Mouse (Mus musculus): ENCODE measurements around the gene 4930452B06Rik. TPM values are rescaled to one million over a fixed set of nuclear protein-coding genes. Genes with fewer than 3 reads are reported as not detected.

4930452B06Rik gene
- total and polyA plus RNA-seq, 2 experiments: 0.77 to 1.8 TPM

DNA sequence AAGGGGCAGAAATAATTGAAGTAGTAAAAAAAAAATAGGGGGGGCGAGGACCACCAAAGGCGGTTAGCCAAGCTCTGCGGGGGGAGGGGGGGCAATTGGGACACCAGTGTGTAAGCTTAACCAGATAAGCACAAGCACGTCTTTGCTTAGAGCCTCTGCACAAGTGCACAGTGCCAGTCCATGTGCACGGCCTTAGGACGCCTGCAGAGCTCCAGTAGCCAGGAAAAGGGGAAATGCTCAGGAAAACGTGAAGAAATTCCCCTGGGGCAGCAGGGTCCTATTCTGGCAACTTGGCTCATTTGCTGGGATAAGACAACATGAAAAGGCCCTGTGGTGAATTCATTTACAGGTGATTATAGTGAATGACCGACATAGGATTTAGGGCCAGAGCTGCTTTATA is 188.7 kb downstream of the 4930452B06Rik start:
- WGBS: 89% methylated on average over 8 of the region's 8 CpGs
- Histone ChIP-seq H3K4me1 (ENCODE audit: control insufficient read depth, insufficient read depth, low read length) (no peaks in the 10 kb centered on the region), H3K4me3 (ENCODE audit: insufficient read depth, low read depth, low read length) (no peak overlapping the region), H3K27ac (replicated peaks; ENCODE audit: insufficient read depth, low read depth, low read length) (no peak overlapping the region), H3K36me3 (ENCODE audit: control insufficient read depth, insufficient read depth, low read length) (no peaks in the 10 kb centered on the region), H3K27me3 (ENCODE audit: control insufficient read depth, insufficient read depth, low read length) (no peaks in the 10 kb centered on the region), H3K79me2 (ENCODE audit: control insufficient read depth, insufficient read depth, low read length) (no peaks in the 10 kb centered on the region), H3K9ac (ENCODE audit: low read depth, low read length) (no peak overlapping the region)
- no peak for DNase-seq (ENCODE audit: extremely low read depth, low read depth, low spot score)
- TF ChIP-seq POLR2A (IDR thresholded peaks at IDR 0.05; ENCODE audit: extremely low read depth, insufficient read depth, low read length) (no peak), CTCF (IDR thresholded peaks at IDR 0.05; ENCODE audit: low read depth, low read length) (no peak)

DNA sequence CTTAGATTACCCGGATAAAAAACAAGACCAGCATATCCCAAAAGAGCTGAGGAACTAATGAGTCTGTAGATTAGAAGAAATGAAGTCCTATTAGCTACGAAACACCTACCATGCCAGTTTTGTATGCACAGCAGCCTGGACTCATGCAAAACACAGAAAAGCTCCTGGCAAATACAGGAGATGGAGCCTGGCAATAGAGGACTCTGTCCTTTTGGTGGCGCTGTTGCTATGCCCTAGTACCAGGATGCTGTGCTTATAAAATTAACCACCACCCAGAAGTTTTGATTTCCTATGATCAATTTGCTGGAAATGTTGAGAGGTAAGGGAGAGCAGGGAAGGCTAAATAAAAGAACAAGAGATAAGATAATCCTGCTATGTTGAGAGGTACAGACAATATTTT is 189.4 kb downstream of the 4930452B06Rik start:
- Histone ChIP-seq H3K27ac (replicated peaks; ENCODE audit: insufficient read depth, low read depth, low read length) (no peak overlapping the region), H3K36me3 (ENCODE audit: control insufficient read depth, insufficient read depth, low read length) (no peaks in the 10 kb centered on the region), H3K27me3 (ENCODE audit: control insufficient read depth, insufficient read depth, low read length) (no peaks in the 10 kb centered on the region), H3K4me3 (ENCODE audit: insufficient read depth, low read depth, low read length) (no peak overlapping the region), H3K9ac (ENCODE audit: low read depth, low read length) (no peak overlapping the region), H3K79me2 (ENCODE audit: control insufficient read depth, insufficient read depth, low read length) (no peaks in the 10 kb centered on the region), H3K4me1 (ENCODE audit: control insufficient read depth, insufficient read depth, low read length) (no peaks in the 10 kb centered on the region)
- no peak for DNase-seq (ENCODE audit: extremely low read depth, low read depth, low spot score)
- 62% methylated on average over 3 of the region's 3 CpGs for WGBS
- TF ChIP-seq CTCF (IDR thresholded peaks at IDR 0.05; ENCODE audit: low read depth, low read length): no peak
- TF ChIP-seq POLR2A (IDR thresholded peaks at IDR 0.05; ENCODE audit: extremely low read depth, insufficient read depth, low read length): no peak

DNA sequence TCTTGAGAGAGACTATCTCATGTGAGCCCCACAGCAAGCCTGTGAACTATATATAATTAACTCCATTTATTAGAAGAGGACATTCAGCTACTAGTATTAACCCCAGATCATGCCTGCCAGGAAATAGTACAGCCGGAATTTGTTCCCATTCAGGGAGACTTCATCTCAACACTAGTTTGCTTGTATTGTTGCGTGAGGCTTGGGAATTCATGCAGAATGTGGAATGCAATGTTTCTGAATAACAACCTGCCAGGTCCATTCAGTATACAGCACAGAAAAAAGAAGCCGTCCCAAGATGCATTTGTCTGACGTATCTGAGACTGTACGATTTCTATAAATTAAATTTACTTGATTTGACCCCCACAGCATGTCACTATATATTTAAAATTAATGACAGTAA is 190.2 kb downstream of the 4930452B06Rik start:
- Histone ChIP-seq H3K9ac (ENCODE audit: low read depth, low read length) (no peak overlapping the region), H3K4me1 (ENCODE audit: control insufficient read depth, insufficient read depth, low read length) (no peaks in the 10 kb centered on the region), H3K79me2 (ENCODE audit: control insufficient read depth, insufficient read depth, low read length) (no peaks in the 10 kb centered on the region), H3K36me3 (ENCODE audit: control insufficient read depth, insufficient read depth, low read length) (no peaks in the 10 kb centered on the region), H3K27me3 (ENCODE audit: control insufficient read depth, insufficient read depth, low read length) (no peaks in the 10 kb centered on the region), H3K4me3 (ENCODE audit: insufficient read depth, low read depth, low read length) (no peak overlapping the region), H3K27ac (replicated peaks; ENCODE audit: insufficient read depth, low read depth, low read length) (no peak overlapping the region)
- no peak for DNase-seq (ENCODE audit: extremely low read depth, low read depth, low spot score)
- TF ChIP-seq CTCF (IDR thresholded peaks at IDR 0.05; ENCODE audit: low read depth, low read length) (no peak), POLR2A (IDR thresholded peaks at IDR 0.05; ENCODE audit: extremely low read depth, insufficient read depth, low read length) (no peak)
- WGBS: 93% methylated on average over 5 of the region's 5 CpGs

DNA sequence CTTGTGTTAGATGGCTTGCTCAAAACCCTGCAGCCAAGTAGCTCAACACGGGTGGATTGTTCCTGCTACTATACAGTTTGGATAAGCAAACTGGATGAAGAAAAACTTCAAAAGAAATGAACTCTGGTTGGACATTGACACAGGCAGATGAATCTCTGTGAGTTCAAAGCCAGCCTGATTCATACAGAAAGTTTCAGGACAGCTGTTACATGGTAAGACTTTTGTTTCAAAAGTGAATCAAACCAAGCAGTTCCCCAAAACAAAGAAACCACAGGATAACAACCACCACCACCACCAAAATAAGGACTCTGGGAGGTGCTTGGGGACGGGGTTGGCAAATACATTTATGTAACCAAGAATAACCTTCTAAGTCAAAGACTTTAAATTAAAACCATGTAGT is 193.2 kb downstream of the 4930452B06Rik start:
- H3K4me1 ChIP-seq (ENCODE audit: control insufficient read depth, insufficient read depth, low read length): no peaks in the 10 kb centered on the region
- no peak overlapping the region for H3K4me3 ChIP-seq (ENCODE audit: insufficient read depth, low read depth, low read length)
- DNase-seq (ENCODE audit: extremely low read depth, low read depth, low spot score): no peak
- H3K27ac ChIP-seq (replicated peaks; ENCODE audit: insufficient read depth, low read depth, low read length): no peak overlapping the region
- no peak overlapping the region for H3K9ac ChIP-seq (ENCODE audit: low read depth, low read length)
- no peaks in the 10 kb centered on the region for H3K79me2 ChIP-seq (ENCODE audit: control insufficient read depth, insufficient read depth, low read length)
- TF ChIP-seq CTCF (IDR thresholded peaks at IDR 0.05; ENCODE audit: low read depth, low read length) (no peak), POLR2A (IDR thresholded peaks at IDR 0.05; ENCODE audit: extremely low read depth, insufficient read depth, low read length) (no peak)
- H3K36me3 ChIP-seq (ENCODE audit: control insufficient read depth, insufficient read depth, low read length): no peaks in the 10 kb centered on the region
- WGBS: 82% methylated on average over 2 of the region's 2 CpGs
- no peaks in the 10 kb centered on the region for H3K27me3 ChIP-seq (ENCODE audit: control insufficient read depth, insufficient read depth, low read length)

DNA sequence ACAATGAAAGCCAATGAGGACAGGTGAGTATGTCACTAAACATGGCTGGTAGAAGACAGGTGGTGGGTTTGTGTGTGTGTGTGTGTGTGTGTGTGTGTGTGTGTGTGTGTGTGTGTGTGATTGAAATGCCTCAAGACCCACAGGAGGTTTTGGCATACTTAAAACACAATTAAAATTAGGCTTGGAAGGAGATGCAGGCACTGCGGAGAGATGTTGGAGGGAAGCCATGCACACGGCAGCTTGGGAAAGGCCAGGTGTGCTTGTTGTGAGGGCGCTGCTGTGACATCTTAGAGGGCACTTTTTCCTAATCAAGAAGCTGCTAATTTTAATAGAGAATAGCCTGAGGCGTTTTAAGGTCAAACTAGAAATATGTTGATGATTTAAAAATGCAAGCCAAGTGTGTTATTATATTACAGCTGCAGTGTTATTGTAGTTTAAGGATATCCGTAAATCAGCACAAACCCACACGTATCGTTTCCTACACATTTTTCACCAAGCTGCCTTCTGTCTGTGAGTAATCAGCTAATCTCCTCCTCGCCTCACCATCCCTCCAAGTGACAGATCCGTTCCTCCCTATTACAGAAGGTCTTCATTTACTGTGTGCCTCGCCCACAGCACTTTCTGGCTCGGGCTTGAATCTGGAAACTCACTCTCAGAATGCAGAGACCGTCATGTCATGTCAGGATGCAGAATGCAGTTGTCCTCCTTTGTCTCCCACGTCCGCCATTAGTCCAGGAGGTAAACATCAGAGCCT is 201.5 kb downstream of the 4930452B06Rik start:
- Histone ChIP-seq H3K9ac (ENCODE audit: low read depth, low read length) (no peak overlapping the region), H3K27me3 (ENCODE audit: control insufficient read depth, insufficient read depth, low read length) (no peaks in the 10 kb centered on the region), H3K4me3 (ENCODE audit: insufficient read depth, low read depth, low read length) (no peak overlapping the region), H3K79me2 (ENCODE audit: control insufficient read depth, insufficient read depth, low read length) (no peaks in the 10 kb centered on the region), H3K27ac (replicated peaks; ENCODE audit: insufficient read depth, low read depth, low read length) (no peak overlapping the region), H3K36me3 (ENCODE audit: control insufficient read depth, insufficient read depth, low read length) (no peaks in the 10 kb centered on the region), H3K4me1 (ENCODE audit: control insufficient read depth, insufficient read depth, low read length) (no peaks in the 10 kb centered on the region)
- TF ChIP-seq POLR2A (IDR thresholded peaks at IDR 0.05; ENCODE audit: extremely low read depth, insufficient read depth, low read length) (no peak), CTCF (IDR thresholded peaks at IDR 0.05; ENCODE audit: low read depth, low read length) (no peak)
- 84% methylated on average over 14 of the region's 14 CpGs for WGBS
- DNase-seq (ENCODE audit: extremely low read depth, low read depth, low spot score): no peak

DNA sequence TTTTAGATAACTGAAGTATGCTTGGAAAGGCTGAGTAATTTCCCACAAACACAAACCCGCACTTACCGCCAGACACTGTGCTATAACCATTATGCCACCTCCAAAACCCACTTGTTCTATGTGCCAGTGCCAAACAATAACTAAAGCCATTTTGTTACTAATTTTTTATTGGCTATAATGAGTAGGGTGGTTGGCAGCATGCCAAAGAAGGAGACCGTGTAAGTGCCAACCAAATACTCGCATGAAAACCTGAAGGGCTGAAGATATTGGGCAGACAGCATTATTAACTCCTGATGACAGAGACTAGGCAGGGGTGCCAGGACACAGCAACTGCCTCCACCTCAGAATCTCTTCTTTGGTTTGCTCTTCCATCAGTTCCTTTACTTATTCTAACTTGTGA is 203.1 kb downstream of the 4930452B06Rik start:
- Histone ChIP-seq H3K79me2 (ENCODE audit: control insufficient read depth, insufficient read depth, low read length) (no peaks in the 10 kb centered on the region), H3K27ac (replicated peaks; ENCODE audit: insufficient read depth, low read depth, low read length) (no peak overlapping the region), H3K36me3 (ENCODE audit: control insufficient read depth, insufficient read depth, low read length) (no peaks in the 10 kb centered on the region), H3K4me1 (ENCODE audit: control insufficient read depth, insufficient read depth, low read length) (no peaks in the 10 kb centered on the region), H3K27me3 (ENCODE audit: control insufficient read depth, insufficient read depth, low read length) (no peaks in the 10 kb centered on the region), H3K4me3 (ENCODE audit: insufficient read depth, low read depth, low read length) (no peak overlapping the region), H3K9ac (ENCODE audit: low read depth, low read length) (no peak overlapping the region)
- no peak for TF ChIP-seq CTCF (IDR thresholded peaks at IDR 0.05; ENCODE audit: low read depth, low read length)
- no peak for TF ChIP-seq POLR2A (IDR thresholded peaks at IDR 0.05; ENCODE audit: extremely low read depth, insufficient read depth, low read length)
- no peak for DNase-seq (ENCODE audit: extremely low read depth, low read depth, low spot score)
- WGBS: 74% methylated on average over 4 of the region's 4 CpGs
